Mouse (Mus musculus) megakaryocyte, embryonic 14.5 days (primary cell): ENCODE measurements at regions not wholly inside any gene's neighbourhood (a gene's known extent, or its start where the extent isn't known, plus 50 kb on each side); places are given as distances from the start of the nearest gene placed in this dataset.

ENCODE experiments used
- FLI1 ChIP-seq: IDR thresholded peaks from 2 replicates; pipeline ENCODE4 v1.6.1; 2012; ENCODE audit warnings: low read length, inconsistent platforms, mixed read lengths
- GATA1 ChIP-seq: IDR thresholded peaks from 3 replicates; pipeline ENCODE4 v1.6.1; 2012; ENCODE audit warnings: mixed read lengths, low read length, inconsistent platforms, borderline replicate concordance

- TF ChIP-seq FLI1 (no peak), GATA1 (no peak)
Observed at GRCm38 (mm10) chr14:25401104-25401963, 57.7 kb upstream of the Zmiz1 start.
